Mouse (Mus musculus) heart, embryonic 14.5 days (tissue): ENCODE measurements around the gene Prmt3. TPM values are rescaled to one million over a fixed set of nuclear protein-coding genes. Genes with fewer than 3 reads are reported as not detected.

Source experiments
- ATAC-seq: fragments of 200-750 bp; cut with Nextera tagmentation; 2 replicates; pipeline ENCODE4 v1.8.0; 2017; ENCODE audit warnings: low read depth, moderate TSS enrichment; ENCODE audit not compliant: insufficient number of reproducible peaks, insufficient read depth, low FRiP score
- H3K27ac ChIP-seq, 2 experiments: fragments of 200-500 bp in 1 of 2; fragments of 300-500 bp in 1 of 2; sonication (generic) in 1 of 2; replicated peaks in 1 of 2; 2 replicates each; pipeline ENCODE4 v1.5.1; 2012 to 2014; ENCODE audit warnings: low read depth in 2 of 2, low read length in 2 of 2, control low read depth in 1 of 2, mild to moderate bottlenecking in 1 of 2, mixed read lengths in 1 of 2; ENCODE audit not compliant: control insufficient read depth in 1 of 2, insufficient read depth in 1 of 2
- H3K27me3 ChIP-seq: fragments of 300-500 bp; sonication (generic); 2 replicates; pipeline ENCODE4 v1.6.1; 2014; ENCODE audit warnings: mild to moderate bottlenecking, low read length, control low read depth; ENCODE audit not compliant: control insufficient read depth, insufficient read depth
- H3K36me3 ChIP-seq: fragments of 300-500 bp; sonication (generic); 2 replicates; pipeline ENCODE4 v1.6.1; 2014; ENCODE audit warnings: mild to moderate bottlenecking, control low read depth, low read length, mixed read lengths; ENCODE audit not compliant: control insufficient read depth, insufficient read depth
- H3K4me1 ChIP-seq, 2 experiments: fragments of 200-500 bp in 1 of 2; fragments of 300-500 bp in 1 of 2; sonication (generic) in 1 of 2; 2 replicates each; pipeline ENCODE4 v1.6.1; 2012 to 2014; ENCODE audit warnings: low read length in 2 of 2, control low read depth in 1 of 2, mixed read lengths in 1 of 2; ENCODE audit not compliant: control insufficient read depth in 2 of 2, insufficient read depth in 2 of 2
- H3K4me2 ChIP-seq: fragments of 300-500 bp; sonication (generic); 2 replicates; pipeline ENCODE4 v1.6.1; 2014; ENCODE audit warnings: mild to moderate bottlenecking, low read length
- H3K4me3 ChIP-seq, 2 experiments: fragments of 200-500 bp in 1 of 2; fragments of 300-500 bp in 1 of 2; sonication (generic) in 1 of 2; 2 replicates each; pipeline ENCODE4 v1.5.1; 2012 to 2014; ENCODE audit warnings: low read length in 2 of 2, mild to moderate bottlenecking in 2 of 2, control low read depth in 1 of 2, low read depth in 1 of 2, moderate library complexity in 1 of 2; ENCODE audit not compliant: control insufficient read depth in 1 of 2, insufficient read depth in 1 of 2
- H3K9ac ChIP-seq: fragments of 300-500 bp; sonication (generic); 2 replicates; pipeline ENCODE4 v1.6.1; 2014; ENCODE audit warnings: mild to moderate bottlenecking, low read length
- H3K9me3 ChIP-seq: fragments of 300-500 bp; sonication (generic); 2 replicates; pipeline ENCODE4 v1.6.1; 2016; ENCODE audit warnings: low read length, control low read depth; ENCODE audit not compliant: control insufficient read depth
- WGBS: fragments of 180-500 bp; shearing (Covaris S2); extraction: QIAGEN DNeasy Blood & Tissue Kit; methylation state at CpG from one replicate; pipeline ENCODE4 v1.1.7; 2014; 5-methylcytosine and 5-hydroxymethylcytosine counted together
- polyA plus RNA-seq: library from polyadenylated mRNA; unstranded; fragments of >200 nt; fragmentation: Nextera tagmentation; extraction: Ambion mirVana; gene quantifications from 2 replicates; pipeline ENCODE4 v1.2.1, GENCODE M21; 2014

Gene Prmt3
- polyA plus RNA-seq, 1 experiment from 2014 or later, result 45.7 TPM

GRCm38 (mm10) chr7:49797171-49797570, 19.0 kb downstream of the Prmt3 start:
- H3K9ac ChIP-seq, result no peak overlapping the region
- no peaks in the 10 kb centered on the region for H3K27me3 ChIP-seq
- H3K9me3 ChIP-seq, result no peaks in the 10 kb centered on the region
- no peak for ATAC-seq
- no peak overlapping the region for H3K4me3 ChIP-seq
- H3K36me3 ChIP-seq, result peaks cover 74% of the 10 kb centered on the region
- 71% methylated on average over 1 of the region's 1 CpGs for WGBS
- H3K4me2 ChIP-seq, result no peak overlapping the region
- H3K27ac ChIP-seq, result no peak overlapping the region
- peaks cover 0 to 9% of the 10 kb centered on the region in 2 experiments; a peak in 1 of 4 replicates for H3K4me1 ChIP-seq

GRCm38 (mm10) chr7:49803511-49803910, 25.4 kb downstream of the Prmt3 start:
- peaks cover 40% of the 10 kb centered on the region for H3K36me3 ChIP-seq
- ATAC-seq, result no peak
- H3K4me1 ChIP-seq, result peaks cover 4 to 9% of the 10 kb centered on the region in 2 experiments; a peak in 2 of 4 replicates
- no peak overlapping the region for H3K4me3 ChIP-seq
- H3K27me3 ChIP-seq, result no peaks in the 10 kb centered on the region
- no peak overlapping the region for H3K27ac ChIP-seq
- no peak overlapping the region for H3K9ac ChIP-seq
- 84% methylated on average over 6 of the region's 6 CpGs for WGBS
- no peaks in the 10 kb centered on the region for H3K9me3 ChIP-seq
- H3K4me2 ChIP-seq, result no peak overlapping the region

- Histone ChIP-seq H3K9ac (no peak overlapping the region), H3K27me3 (no peaks in the 10 kb centered on the region), H3K9me3 (no peaks in the 10 kb centered on the region), H3K4me3 (no peak overlapping the region), H3K36me3 (peaks cover 41% of the 10 kb centered on the region), H3K4me1 (peaks cover 4 to 9% of the 10 kb centered on the region in 2 experiments; a peak in 2 of 4 replicates), H3K4me2 (no peak overlapping the region), H3K27ac (peak overlapping the region; percentile 22 to 34; a peak in 1 of 4 replicates)
- WGBS, result 39% methylated on average over 5 of the region's 5 CpGs
- ATAC-seq, result no peak
Observed at GRCm38 (mm10) chr7:49804638-49805165, 26.6 kb downstream of the Prmt3 start.

GRCm38 (mm10) chr7:49805618-49806017, 27.5 kb downstream of the Prmt3 start:
- Histone ChIP-seq H3K36me3 (peaks cover 34% of the 10 kb centered on the region), H3K9ac (no peak overlapping the region), H3K9me3 (no peaks in the 10 kb centered on the region), H3K4me3 (no peak overlapping the region), H3K4me2 (no peak overlapping the region), H3K4me1 (peaks cover 4 to 9% of the 10 kb centered on the region in 2 experiments; a peak in 2 of 4 replicates), H3K27ac (no peak overlapping the region), H3K27me3 (no peaks in the 10 kb centered on the region)
- no peak for ATAC-seq
- WGBS, result 80% methylated on average over 3 of the region's 3 CpGs

GRCm38 (mm10) chr7:49807093-49807682, 29.0 kb downstream of the Prmt3 start:
- Histone ChIP-seq H3K9ac (no peak overlapping the region), H3K4me1 (peaks cover 0 to 4% of the 10 kb centered on the region in 2 experiments; a peak in 1 of 4 replicates), H3K27me3 (no peaks in the 10 kb centered on the region), H3K4me2 (no peak overlapping the region), H3K4me3 (no peak overlapping the region), H3K27ac (no peak overlapping the region), H3K9me3 (no peaks in the 10 kb centered on the region), H3K36me3 (peaks cover 40% of the 10 kb centered on the region)
- no peak for ATAC-seq
- WGBS, result 75% methylated on average over 9 of the region's 9 CpGs

- H3K4me3 ChIP-seq, result no peak overlapping the region
- no peak overlapping the region for H3K27ac ChIP-seq
- peaks cover 43% of the 10 kb centered on the region for H3K36me3 ChIP-seq
- H3K4me2 ChIP-seq, result no peak overlapping the region
- H3K9me3 ChIP-seq, result no peaks in the 10 kb centered on the region
- WGBS, result 89% methylated on average over 17 of the region's 17 CpGs
- H3K4me1 ChIP-seq, result peaks cover 0 to 4% of the 10 kb centered on the region in 2 experiments; a peak in 1 of 4 replicates
- no peaks in the 10 kb centered on the region for H3K27me3 ChIP-seq
- no peak overlapping the region for H3K9ac ChIP-seq
- ATAC-seq, result no peak
Observed at GRCm38 (mm10) chr7:49807846-49808622, 29.9 kb downstream of the Prmt3 start.

GRCm38 (mm10) chr7:49809100-49809499, 31.0 kb downstream of the Prmt3 start:
- H3K9ac ChIP-seq, result no peak overlapping the region
- H3K27ac ChIP-seq, result no peak overlapping the region
- peaks cover 43% of the 10 kb centered on the region for H3K36me3 ChIP-seq
- H3K27me3 ChIP-seq, result no peaks in the 10 kb centered on the region
- WGBS, result 90% methylated on average over 6 of the region's 6 CpGs
- no peak for ATAC-seq
- H3K4me3 ChIP-seq, result no peak overlapping the region
- no peaks in the 10 kb centered on the region for H3K9me3 ChIP-seq
- H3K4me1 ChIP-seq, result peaks cover 0 to 2% of the 10 kb centered on the region in 2 experiments; a peak in 1 of 4 replicates
- H3K4me2 ChIP-seq, result no peak overlapping the region
